Comparison of ENCODE assay signal across 21 mouse cellular contexts in the genomic region with DNA sequence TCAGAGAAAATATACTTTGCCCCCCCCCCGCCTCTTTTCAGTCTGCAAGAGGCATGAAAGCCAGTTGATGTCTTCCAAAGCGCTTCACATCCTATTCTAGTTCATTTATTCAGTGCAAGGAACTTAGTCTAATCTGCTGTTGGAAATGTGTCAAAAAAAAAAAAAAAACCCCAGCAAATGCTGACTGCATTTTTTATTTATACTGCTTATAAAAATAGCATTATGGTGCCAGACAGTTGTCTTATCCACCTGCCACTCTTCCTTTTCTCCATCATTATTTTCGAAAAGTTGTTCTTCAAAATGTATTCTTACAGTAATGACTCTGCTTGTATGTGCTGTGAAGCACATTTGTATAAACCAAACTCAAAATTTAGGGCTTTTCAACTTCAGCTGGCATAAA.
"Had no signal": no experiment of that assay in that cellular context is flagged by ENCODE, and none has a peak within 500 bp of the region (broad histone marks: within the 10 kb centered on the region; RNA-seq: fewer than 3 reads in every experiment).

No protein-coding gene starts in this region.

- H3K36me3 ChIP-seq: kidney, embryonic 15.5 days; limb, embryonic 10.5 days; limb, embryonic 13.5 days; liver, embryonic 12.5 days; liver, embryonic 15.5 days; lung, embryonic 15.5 days; midbrain, embryonic 10.5 days; stomach, embryonic 15.5 days had no signal

- H3K4me1 ChIP-seq: kidney, embryonic 15.5 days; limb, embryonic 10.5 days; limb, embryonic 13.5 days; liver, embryonic 12.5 days; liver, embryonic 15.5 days; lung, embryonic 15.5 days; megakaryocyte, embryonic 14.5 days; midbrain, embryonic 10.5 days; stomach, embryonic 15.5 days had no signal

- DNase-seq: kidney, adult 8-10 months; kidney, postnatal 10 days; kidney, postnatal 4 days; liver; lung, adult 18-20 months; lung, postnatal 10 days; lung, postnatal 36 days; right cerebral cortex, adult 18-20 months; right cerebral cortex, postnatal 14 days; spleen, adult 18-20 months; thymus, adult 18-20 months; thymus, postnatal 36 days had no signal

- ATAC-seq: liver, embryonic 12.5 days had no signal

- H3K27ac ChIP-seq: kidney, embryonic 15.5 days; limb, embryonic 10.5 days; limb, embryonic 13.5 days; liver, embryonic 12.5 days; liver, embryonic 15.5 days; lung, embryonic 15.5 days; midbrain, embryonic 10.5 days; stomach, embryonic 15.5 days had no signal

- H3K4me3 ChIP-seq: kidney, embryonic 15.5 days; limb, embryonic 10.5 days; limb, embryonic 13.5 days; liver, embryonic 12.5 days; liver, embryonic 15.5 days; lung, embryonic 15.5 days; megakaryocyte, embryonic 14.5 days; midbrain, embryonic 10.5 days; stomach, embryonic 15.5 days had no signal

- H3K4me2 ChIP-seq: kidney, embryonic 15.5 days; limb, embryonic 13.5 days; liver, embryonic 12.5 days; liver, embryonic 15.5 days; lung, embryonic 15.5 days; stomach, embryonic 15.5 days had no signal

- H3K9me3 ChIP-seq: kidney, embryonic 15.5 days; limb, embryonic 10.5 days; limb, embryonic 13.5 days; liver, embryonic 12.5 days; liver, embryonic 15.5 days; lung, embryonic 15.5 days; megakaryocyte, embryonic 14.5 days; midbrain, embryonic 10.5 days; stomach, embryonic 15.5 days had no signal

- H3K9ac ChIP-seq: kidney, embryonic 15.5 days; limb, embryonic 13.5 days; liver, embryonic 12.5 days; liver, embryonic 15.5 days; lung, embryonic 15.5 days; stomach, embryonic 15.5 days had no signal

- H3K27me3 ChIP-seq: kidney, embryonic 15.5 days; limb, embryonic 13.5 days; liver, embryonic 12.5 days; liver, embryonic 15.5 days; lung, embryonic 15.5 days; megakaryocyte, embryonic 14.5 days; stomach, embryonic 15.5 days had no signal
